Mouse (Mus musculus): ENCODE data around the gene Kifap3. TPM values are rescaled to one million over a fixed set of nuclear protein-coding genes. Genes with fewer than 3 reads are reported as not detected.
"Not testable (repeated sequence)": the region's sequence is repeated elsewhere in the genome, so short reads cannot be mapped to it uniquely, and the experiment has no call there.

The Kifap3 gene
- polyA plus RNA-seq, 1 experiment from 2014 or later = 68.1 TPM

DNA sequence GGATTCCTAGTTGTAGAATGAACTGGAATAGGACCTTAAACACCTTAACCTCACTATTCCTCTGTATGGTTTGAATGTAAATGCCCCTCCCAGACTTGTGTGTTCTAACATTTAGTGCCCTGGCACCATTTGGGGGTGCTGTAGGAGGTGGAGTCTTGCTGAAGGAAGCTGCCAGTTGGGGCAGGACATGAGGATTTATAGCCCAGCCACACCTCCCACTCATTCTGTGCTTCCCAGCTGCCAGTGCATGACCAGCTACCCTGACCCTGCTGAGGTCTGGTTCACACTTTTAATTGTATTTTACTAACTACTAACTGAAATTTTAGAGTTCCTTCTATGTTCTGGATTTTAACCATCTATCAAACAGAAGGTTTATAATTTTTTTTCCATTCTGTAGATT lies 50.1 kb downstream of the Kifap3 start:
- no peak overlapping the region for H3K27ac ChIP-seq (ENCODE audit: low read depth, low read length)

DNA sequence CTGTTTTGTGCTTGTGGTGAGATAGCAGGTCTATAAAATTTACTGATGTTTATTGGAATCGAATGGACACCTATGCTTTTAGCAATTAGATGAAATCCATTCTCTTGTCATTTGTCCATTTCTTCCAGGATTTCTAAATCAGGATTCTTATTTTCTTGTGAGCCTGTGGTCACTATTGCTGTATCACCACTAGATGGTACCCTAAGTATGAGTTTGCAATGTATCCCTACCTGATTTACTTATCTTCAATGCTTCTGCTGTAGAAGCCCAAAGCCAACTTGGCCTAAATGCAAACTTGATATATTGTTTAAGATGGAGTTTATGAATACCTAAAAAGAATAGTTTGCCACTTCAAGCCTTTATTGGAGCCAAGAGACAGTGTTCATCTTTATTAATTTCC lies 54.7 kb downstream of the Kifap3 start:
- H3K4me3 ChIP-seq (ENCODE audit: low read depth, low read length) = no peak overlapping the region
- DNase-seq (ENCODE audit: low spot score) = no peak
- H3K27ac ChIP-seq (ENCODE audit: low read depth, low read length) = no peak overlapping the region
- H3K4me1 ChIP-seq (ENCODE audit: control insufficient read depth, insufficient read depth, low read length) = no peaks in the 10 kb centered on the region
- no peaks in the 10 kb centered on the region for H3K27me3 ChIP-seq (ENCODE audit: control insufficient read depth, insufficient read depth, low read length)
- H3K9ac ChIP-seq (ENCODE audit: low read length) = no peak overlapping the region
- H3K9me3 ChIP-seq (ENCODE audit: control insufficient read depth, low read length) = no peaks in the 10 kb centered on the region
- no peak for ATAC-seq (ENCODE audit: insufficient read depth, low FRiP score, low TSS enrichment)
- H3K36me3 ChIP-seq (ENCODE audit: control insufficient read depth, insufficient read depth, low read length) = no peaks in the 10 kb centered on the region
- H3K4me2 ChIP-seq (ENCODE audit: low read depth) = no peak overlapping the region
- WGBS = 73% methylated on average over 1 of the region's 1 CpGs

More for the DNA sequence above, 50.1 kb downstream of the Kifap3 start:
- Histone ChIP-seq H3K9me3 (ENCODE audit: control insufficient read depth, low read length) (no peaks in the 10 kb centered on the region), H3K4me3 (ENCODE audit: low read depth, low read length) (no peak overlapping the region), H3K4me2 (ENCODE audit: low read depth) (no peak overlapping the region), H3K9ac (ENCODE audit: low read length) (no peak overlapping the region), H3K4me1 (ENCODE audit: control insufficient read depth, insufficient read depth, low read length) (no peaks in the 10 kb centered on the region), H3K27me3 (ENCODE audit: control insufficient read depth, insufficient read depth, low read length) (no peaks in the 10 kb centered on the region), H3K36me3 (ENCODE audit: control insufficient read depth, insufficient read depth, low read length) (no peaks in the 10 kb centered on the region)
- no peak for ATAC-seq (ENCODE audit: insufficient read depth, low FRiP score, low TSS enrichment)
- no peak for DNase-seq (ENCODE audit: low spot score)

DNA sequence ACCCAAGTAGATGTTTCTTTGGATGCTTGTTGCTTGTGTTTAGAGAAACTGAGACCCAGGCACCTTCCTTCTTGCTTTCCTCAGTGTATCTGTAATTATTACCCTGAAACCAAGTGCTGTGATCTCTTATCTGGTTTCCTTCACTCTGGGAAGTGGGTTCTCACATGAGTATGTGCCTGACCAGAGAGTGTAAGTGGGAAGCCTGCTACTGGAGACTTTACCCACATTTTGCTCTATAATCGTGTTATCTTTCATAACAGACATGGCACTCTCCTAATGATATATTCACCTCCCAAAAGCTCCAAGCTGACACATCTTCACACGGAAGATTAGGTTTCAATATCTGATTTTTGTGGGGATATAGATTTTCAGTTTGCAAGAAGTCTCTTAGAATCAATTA lies 55.7 kb downstream of the Kifap3 start:
- ATAC-seq (ENCODE audit: insufficient read depth, low FRiP score, low TSS enrichment) = no peak
- Histone ChIP-seq H3K36me3 (ENCODE audit: control insufficient read depth, insufficient read depth, low read length) (no peaks in the 10 kb centered on the region), H3K9ac (ENCODE audit: low read length) (no peak overlapping the region), H3K27ac (ENCODE audit: low read depth, low read length) (no peak overlapping the region), H3K4me3 (ENCODE audit: low read depth, low read length) (no peak overlapping the region), H3K27me3 (ENCODE audit: control insufficient read depth, insufficient read depth, low read length) (no peaks in the 10 kb centered on the region), H3K4me1 (ENCODE audit: control insufficient read depth, insufficient read depth, low read length) (no peaks in the 10 kb centered on the region), H3K4me2 (ENCODE audit: low read depth) (no peak overlapping the region), H3K9me3 (ENCODE audit: control insufficient read depth, low read length) (no peaks in the 10 kb centered on the region)
- WGBS = 96% methylated on average over 2 of the region's 2 CpGs
- DNase-seq (ENCODE audit: low spot score) = no peak

GRCm38 (mm10) chr1:163838482-163838881 lies 59.1 kb downstream of the Kifap3 start:
- not testable (repeated sequence) for H3K4me1 ChIP-seq (ENCODE audit: control insufficient read depth, insufficient read depth, low read length); H3K4me2 ChIP-seq (ENCODE audit: low read depth); H3K9me3 ChIP-seq (ENCODE audit: control insufficient read depth, low read length); H3K9ac ChIP-seq (ENCODE audit: low read length); H3K36me3 ChIP-seq (ENCODE audit: control insufficient read depth, insufficient read depth, low read length); H3K27me3 ChIP-seq (ENCODE audit: control insufficient read depth, insufficient read depth, low read length); DNase-seq (ENCODE audit: low spot score); H3K27ac ChIP-seq (ENCODE audit: low read depth, low read length); H3K4me3 ChIP-seq (ENCODE audit: low read depth, low read length); ATAC-seq (ENCODE audit: insufficient read depth, low FRiP score, low TSS enrichment)
- WGBS = 93% methylated on average over 3 of the region's 3 CpGs

DNA sequence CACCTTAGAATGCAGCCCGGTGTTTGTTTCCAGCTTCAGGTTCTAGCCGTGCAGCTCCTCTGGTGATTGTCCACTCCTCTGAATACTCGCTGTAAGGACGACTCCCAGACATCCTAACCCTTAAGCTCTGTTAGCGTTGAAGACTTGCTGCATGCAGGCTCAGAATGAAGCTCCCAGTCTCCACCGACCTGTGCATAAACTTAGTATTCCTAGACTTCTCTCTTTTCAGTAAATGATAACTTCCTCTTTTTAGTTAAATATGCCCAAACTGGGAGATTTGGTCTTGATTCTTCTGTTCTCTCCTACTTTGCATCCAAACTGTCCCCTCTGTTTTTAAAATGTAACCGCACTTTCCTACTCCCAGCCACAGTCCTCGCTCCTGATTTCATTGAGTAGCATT lies 61.2 kb downstream of the Kifap3 start:
- Histone ChIP-seq H3K4me1 (ENCODE audit: control insufficient read depth, insufficient read depth, low read length) (no peaks in the 10 kb centered on the region), H3K9me3 (ENCODE audit: control insufficient read depth, low read length) (no peaks in the 10 kb centered on the region), H3K27me3 (ENCODE audit: control insufficient read depth, insufficient read depth, low read length) (no peaks in the 10 kb centered on the region), H3K4me2 (ENCODE audit: low read depth) (no peak overlapping the region), H3K27ac (ENCODE audit: low read depth, low read length) (no peak overlapping the region), H3K36me3 (ENCODE audit: control insufficient read depth, insufficient read depth, low read length) (no peaks in the 10 kb centered on the region), H3K4me3 (ENCODE audit: low read depth, low read length) (no peak overlapping the region), H3K9ac (ENCODE audit: low read length) (no peak overlapping the region)
- no peak for DNase-seq (ENCODE audit: low spot score)
- ATAC-seq (ENCODE audit: insufficient read depth, low FRiP score, low TSS enrichment) = no peak
- 91% methylated on average over 8 of the region's 8 CpGs for WGBS

DNA sequence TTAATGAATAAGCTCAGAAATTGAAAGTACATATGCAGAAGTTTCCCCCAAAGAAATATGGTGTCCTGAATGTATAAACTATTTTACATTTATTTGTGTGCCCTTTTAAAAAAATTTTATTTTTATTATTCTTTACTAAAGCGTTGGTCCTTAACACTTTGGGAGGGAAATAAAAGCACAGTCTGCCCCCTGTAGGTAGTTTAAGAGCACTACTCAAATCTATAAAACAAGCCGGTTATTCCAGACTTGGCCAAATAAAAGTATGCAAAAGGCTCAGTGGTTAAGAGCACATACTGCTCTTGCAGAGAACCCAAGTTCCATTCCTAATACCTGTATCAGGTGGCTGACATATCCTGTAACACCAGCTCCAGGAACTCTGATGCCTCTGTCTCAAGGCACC lies 62.9 kb downstream of the Kifap3 start:
- no peaks in the 10 kb centered on the region for H3K9me3 ChIP-seq (ENCODE audit: control insufficient read depth, low read length)
- H3K4me3 ChIP-seq (ENCODE audit: low read depth, low read length) = no peak overlapping the region
- no peak for DNase-seq (ENCODE audit: low spot score)
- WGBS = 66% methylated on average over 2 of the region's 2 CpGs
- no peak overlapping the region for H3K9ac ChIP-seq (ENCODE audit: low read length)
- H3K4me1 ChIP-seq (ENCODE audit: control insufficient read depth, insufficient read depth, low read length) = no peaks in the 10 kb centered on the region
- H3K36me3 ChIP-seq (ENCODE audit: control insufficient read depth, insufficient read depth, low read length) = no peaks in the 10 kb centered on the region
- H3K27ac ChIP-seq (ENCODE audit: low read depth, low read length) = no peak overlapping the region
- ATAC-seq (ENCODE audit: insufficient read depth, low FRiP score, low TSS enrichment) = no peak
- no peaks in the 10 kb centered on the region for H3K27me3 ChIP-seq (ENCODE audit: control insufficient read depth, insufficient read depth, low read length)
- H3K4me2 ChIP-seq (ENCODE audit: low read depth) = no peak overlapping the region

DNA sequence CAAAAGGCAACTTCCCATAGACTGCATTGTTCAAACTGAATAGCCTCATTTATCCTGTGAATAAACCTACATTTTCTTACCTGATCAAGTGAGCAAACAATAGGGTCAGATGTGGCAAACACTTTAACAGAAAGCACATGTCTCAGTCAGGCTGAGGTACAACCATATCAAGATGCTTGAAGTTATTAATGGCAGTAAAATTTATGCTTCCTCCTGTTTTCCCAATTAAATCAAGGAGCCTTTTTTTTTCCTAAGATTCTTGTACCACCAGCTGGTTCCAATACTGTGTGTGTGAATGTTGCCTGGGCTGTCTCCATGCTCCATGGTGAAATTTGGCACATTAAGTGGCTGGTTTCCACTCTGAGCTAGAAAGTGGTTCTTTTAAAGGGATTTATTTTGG lies 64.5 kb downstream of the Kifap3 start:
- ATAC-seq (ENCODE audit: insufficient read depth, low FRiP score, low TSS enrichment) (no peak), DNase-seq (ENCODE audit: low spot score) (no peak)
- H3K27ac ChIP-seq (ENCODE audit: low read depth, low read length) = no peak overlapping the region

GRCm38 (mm10) chr1:163852884-163853560 lies 73.6 kb downstream of the Kifap3 start:
- Histone ChIP-seq H3K4me3 (ENCODE audit: low read depth, low read length) (no peak overlapping the region), H3K27ac (ENCODE audit: low read depth, low read length) (no peak overlapping the region), H3K27me3 (ENCODE audit: control insufficient read depth, insufficient read depth, low read length) (no peaks in the 10 kb centered on the region), H3K9me3 (ENCODE audit: control insufficient read depth, low read length) (no peaks in the 10 kb centered on the region), H3K9ac (ENCODE audit: low read length) (no peak overlapping the region), H3K4me2 (ENCODE audit: low read depth) (no peak overlapping the region), H3K4me1 (ENCODE audit: control insufficient read depth, insufficient read depth, low read length) (no peaks in the 10 kb centered on the region), H3K36me3 (ENCODE audit: control insufficient read depth, insufficient read depth, low read length) (no peaks in the 10 kb centered on the region; the same call in 1 of the 2 replicates)
- 64% methylated on average over 5 of the region's 5 CpGs for WGBS
- ATAC-seq (ENCODE audit: insufficient read depth, low FRiP score, low TSS enrichment) (peak; percentile 16; the same call in 1 of the 2 replicates), DNase-seq (ENCODE audit: low spot score) (no peak)

More for the DNA sequence above, 64.5 kb downstream of the Kifap3 start:
- no peaks in the 10 kb centered on the region for H3K9me3 ChIP-seq (ENCODE audit: control insufficient read depth, low read length)
- H3K27me3 ChIP-seq (ENCODE audit: control insufficient read depth, insufficient read depth, low read length) = no peaks in the 10 kb centered on the region
- no peak overlapping the region for H3K4me3 ChIP-seq (ENCODE audit: low read depth, low read length)
- no peak overlapping the region for H3K4me2 ChIP-seq (ENCODE audit: low read depth)
- no peak overlapping the region for H3K9ac ChIP-seq (ENCODE audit: low read length)
- H3K4me1 ChIP-seq (ENCODE audit: control insufficient read depth, insufficient read depth, low read length) = no peaks in the 10 kb centered on the region
- H3K36me3 ChIP-seq (ENCODE audit: control insufficient read depth, insufficient read depth, low read length) = no peaks in the 10 kb centered on the region

- no peaks in the 10 kb centered on the region for H3K4me1 ChIP-seq (ENCODE audit: control insufficient read depth, insufficient read depth, low read length)
- H3K9me3 ChIP-seq (ENCODE audit: control insufficient read depth, low read length) = no peaks in the 10 kb centered on the region
- no peak overlapping the region for H3K4me2 ChIP-seq (ENCODE audit: low read depth)
- H3K36me3 ChIP-seq (ENCODE audit: control insufficient read depth, insufficient read depth, low read length) = peaks cover 3% of the 10 kb centered on the region; the same call in 1 of the 2 replicates
- DNase-seq (ENCODE audit: low spot score) (no peak), ATAC-seq (ENCODE audit: insufficient read depth, low FRiP score, low TSS enrichment) (no peak)
- H3K9ac ChIP-seq (ENCODE audit: low read length) = no peak overlapping the region
- 80% methylated on average over 2 of the region's 2 CpGs for WGBS
- no peak overlapping the region for H3K4me3 ChIP-seq (ENCODE audit: low read depth, low read length)
- H3K27ac ChIP-seq (ENCODE audit: low read depth, low read length) = no peak overlapping the region
- H3K27me3 ChIP-seq (ENCODE audit: control insufficient read depth, insufficient read depth, low read length) = no peaks in the 10 kb centered on the region
These were observed 79.0 kb downstream of the Kifap3 start for GRCm38 (mm10) chr1:163858420-163858819.

Data from neural tube, embryonic 11.5 days (tissue).